Mouse (Mus musculus) limb, embryonic 12.5 days (tissue): ENCODE measurements around the gene Zfp36l1. TPM values are rescaled to one million over a fixed set of nuclear protein-coding genes. Genes with fewer than 3 reads are reported as not detected.

Experiments used
- ATAC-seq: fragments of 200-750 bp; cut with Nextera tagmentation; 2 replicates; pipeline ENCODE4 v1.8.0; 2017; ENCODE audit warnings: low read depth, moderate TSS enrichment; ENCODE audit not compliant: insufficient number of reproducible peaks, insufficient read depth, low FRiP score, low TSS enrichment
- H3K27ac ChIP-seq: fragments of 300-500 bp; sonication (generic); 2 replicates; pipeline ENCODE4 v1.5.1; 2016; ENCODE audit warnings: mild to moderate bottlenecking, moderate library complexity
- H3K27me3 ChIP-seq: fragments of 300-500 bp; sonication (generic); 2 replicates; pipeline ENCODE4 v1.6.1; 2016; ENCODE audit warnings: mild to moderate bottlenecking, moderate library complexity
- H3K36me3 ChIP-seq: fragments of 300-500 bp; sonication (generic); 2 replicates; pipeline ENCODE4 v1.6.1; 2016; ENCODE audit warnings: mild to moderate bottlenecking, moderate library complexity
- H3K4me1 ChIP-seq: fragments of 300-500 bp; sonication (generic); replicated peaks from 2 replicates; pipeline ENCODE4 v1.6.1; 2016
- H3K4me2 ChIP-seq: fragments of 300-500 bp; sonication (generic); 2 replicates; pipeline ENCODE4 v1.6.1; 2016; ENCODE audit warnings: mild to moderate bottlenecking, moderate library complexity
- H3K4me3 ChIP-seq: fragments of 300-500 bp; sonication (generic); replicated peaks from 2 replicates; pipeline ENCODE4 v1.5.1; 2016; ENCODE audit warnings: mild to moderate bottlenecking
- H3K9ac ChIP-seq: fragments of 300-500 bp; sonication (generic); replicated peaks from 2 replicates; pipeline ENCODE4 v1.6.1; 2016; ENCODE audit warnings: mild to moderate bottlenecking, moderate library complexity
- H3K9me3 ChIP-seq: fragments of 300-500 bp; sonication (generic); 2 replicates; pipeline ENCODE4 v1.6.1; 2016; ENCODE audit warnings: mild to moderate bottlenecking, moderate library complexity
- WGBS: fragments of 180-500 bp; shearing (Covaris S2); methylation state at CpG from one replicate; pipeline ENCODE4 v1.1.7; 2016; 5-methylcytosine and 5-hydroxymethylcytosine counted together
- polyA plus RNA-seq: library from polyadenylated mRNA; unstranded; fragments of >200 nt; fragmentation: Nextera tagmentation; extraction: Ambion mirVana; gene quantifications from 2 replicates; pipeline ENCODE4 v1.2.1, GENCODE M21; 2016

Gene Zfp36l1
- polyA plus RNA-seq, 1 experiment from 2014 or later, result 80.7 TPM

- Histone ChIP-seq H3K27me3 (no peaks in the 10 kb centered on the region), H3K4me3 (no peak overlapping the region), H3K9ac (no peak overlapping the region), H3K36me3 (no peaks in the 10 kb centered on the region), H3K9me3 (no peaks in the 10 kb centered on the region), H3K4me1 (peaks cover 31% of the 10 kb centered on the region), H3K27ac (0 out of 2 replicates have a peak overlapping the region, but pooled peaks have one; percentile 29), H3K4me2 (no peak overlapping the region)
- ATAC-seq, result no peak
- WGBS, result 48% methylated on average over 7 of the region's 7 CpGs
Observed at GRCm38 (mm10) chr12:80084446-80085112, 28.2 kb downstream of the Zfp36l1 start.

GRCm38 (mm10) chr12:80083937-80084336, 28.9 kb downstream of the Zfp36l1 start:
- H3K4me3 ChIP-seq, result no peak overlapping the region
- H3K4me2 ChIP-seq, result no peak overlapping the region
- ATAC-seq, result no peak
- H3K9me3 ChIP-seq, result no peaks in the 10 kb centered on the region
- no peaks in the 10 kb centered on the region for H3K36me3 ChIP-seq
- peaks cover 31% of the 10 kb centered on the region for H3K4me1 ChIP-seq
- H3K9ac ChIP-seq, result no peak overlapping the region
- 15% methylated on average over 3 of the region's 3 CpGs for WGBS
- 0 out of 2 replicates have a peak overlapping the region, but pooled peaks have one; percentile 8 for H3K27ac ChIP-seq
- H3K27me3 ChIP-seq, result no peaks in the 10 kb centered on the region

GRCm38 (mm10) chr12:80083133-80083821, 29.5 kb downstream of the Zfp36l1 start:
- no peaks in the 10 kb centered on the region for H3K36me3 ChIP-seq
- no peak overlapping the region for H3K27ac ChIP-seq
- no peak overlapping the region for H3K4me3 ChIP-seq
- H3K9me3 ChIP-seq, result no peaks in the 10 kb centered on the region
- H3K4me1 ChIP-seq, result peaks cover 31% of the 10 kb centered on the region
- H3K27me3 ChIP-seq, result no peaks in the 10 kb centered on the region
- ATAC-seq, result no peak
- H3K9ac ChIP-seq, result no peak overlapping the region; the same call in 1 of the 2 replicates
- 61% methylated on average over 7 of the region's 7 CpGs for WGBS
- H3K4me2 ChIP-seq, result no peak overlapping the region

GRCm38 (mm10) chr12:80082730-80083129, 30.1 kb downstream of the Zfp36l1 start:
- Histone ChIP-seq H3K27me3 (no peaks in the 10 kb centered on the region), H3K36me3 (no peaks in the 10 kb centered on the region), H3K4me2 (no peak overlapping the region), H3K9ac (no peak overlapping the region; the same call in 1 of the 2 replicates), H3K4me1 (peaks cover 31% of the 10 kb centered on the region), H3K4me3 (no peak overlapping the region), H3K27ac (no peak overlapping the region), H3K9me3 (no peaks in the 10 kb centered on the region)
- ATAC-seq, result no peak
- 81% methylated on average over 4 of the region's 4 CpGs for WGBS

- Histone ChIP-seq H3K4me3 (no peak overlapping the region), H3K9ac (0 out of 2 replicates have a peak overlapping the region, but pooled peaks have one; percentile 19), H3K27me3 (no peaks in the 10 kb centered on the region), H3K27ac (0 out of 2 replicates have a peak overlapping the region, but pooled peaks have one; percentile 23), H3K9me3 (no peaks in the 10 kb centered on the region), H3K4me1 (peaks cover 31% of the 10 kb centered on the region), H3K36me3 (no peaks in the 10 kb centered on the region), H3K4me2 (no peak overlapping the region)
- WGBS, result 54% methylated on average over 2 of the region's 2 CpGs
- no peak for ATAC-seq
Observed at GRCm38 (mm10) chr12:80081440-80081839, 31.4 kb downstream of the Zfp36l1 start.

- Histone ChIP-seq H3K4me2 (no peak overlapping the region), H3K4me1 (peaks cover 31% of the 10 kb centered on the region), H3K9me3 (no peaks in the 10 kb centered on the region), H3K4me3 (no peak overlapping the region), H3K9ac (no peak overlapping the region), H3K27me3 (no peaks in the 10 kb centered on the region), H3K27ac (no peak overlapping the region), H3K36me3 (no peaks in the 10 kb centered on the region)
- WGBS, result 83% methylated on average over 4 of the region's 4 CpGs
- ATAC-seq, result no peak
Observed at GRCm38 (mm10) chr12:80079937-80080336, 32.9 kb downstream of the Zfp36l1 start.

- peaks cover 9% of the 10 kb centered on the region for H3K4me1 ChIP-seq
- no peaks in the 10 kb centered on the region for H3K36me3 ChIP-seq
- H3K4me2 ChIP-seq, result no peak overlapping the region
- no peak for ATAC-seq
- H3K27ac ChIP-seq, result no peak overlapping the region
- H3K4me3 ChIP-seq, result no peak overlapping the region
- 79% methylated on average over 2 of the region's 2 CpGs for WGBS
- no peaks in the 10 kb centered on the region for H3K27me3 ChIP-seq
- H3K9ac ChIP-seq, result no peak overlapping the region
- H3K9me3 ChIP-seq, result no peaks in the 10 kb centered on the region
Observed at GRCm38 (mm10) chr12:80074331-80074730, 38.5 kb downstream of the Zfp36l1 start.

- no peaks in the 10 kb centered on the region for H3K9me3 ChIP-seq
- no peaks in the 10 kb centered on the region for H3K36me3 ChIP-seq
- no peak for ATAC-seq
- H3K9ac ChIP-seq, result no peak overlapping the region
- no peak overlapping the region for H3K4me3 ChIP-seq
- no peak overlapping the region for H3K4me2 ChIP-seq
- peaks cover 9% of the 10 kb centered on the region for H3K4me1 ChIP-seq
- H3K27me3 ChIP-seq, result no peaks in the 10 kb centered on the region
- 42% methylated on average over 8 of the region's 8 CpGs for WGBS
- H3K27ac ChIP-seq, result 0 out of 2 replicates have a peak overlapping the region, but pooled peaks have one; percentile 13
Observed at GRCm38 (mm10) chr12:80070534-80071287, 42.1 kb downstream of the Zfp36l1 start.

- 87% methylated on average over 3 of the region's 3 CpGs for WGBS
- no peak overlapping the region for H3K4me2 ChIP-seq
- peaks cover 16% of the 10 kb centered on the region for H3K4me1 ChIP-seq
- H3K9me3 ChIP-seq, result no peaks in the 10 kb centered on the region
- H3K9ac ChIP-seq, result no peak overlapping the region
- no peaks in the 10 kb centered on the region for H3K27me3 ChIP-seq
- ATAC-seq, result no peak
- H3K4me3 ChIP-seq, result no peak overlapping the region
- no peaks in the 10 kb centered on the region for H3K36me3 ChIP-seq
- H3K27ac ChIP-seq, result no peak overlapping the region
Observed at GRCm38 (mm10) chr12:80069040-80069439, 43.8 kb downstream of the Zfp36l1 start.

GRCm38 (mm10) chr12:80068016-80068415, 44.8 kb downstream of the Zfp36l1 start:
- ATAC-seq, result no peak
- H3K27ac ChIP-seq, result no peak overlapping the region
- H3K4me3 ChIP-seq, result no peak overlapping the region
- H3K36me3 ChIP-seq, result no peaks in the 10 kb centered on the region
- WGBS, result 81% methylated on average over 7 of the region's 7 CpGs
- H3K27me3 ChIP-seq, result no peaks in the 10 kb centered on the region
- H3K4me1 ChIP-seq, result peaks cover 26% of the 10 kb centered on the region
- no peak overlapping the region for H3K9ac ChIP-seq
- H3K9me3 ChIP-seq, result no peaks in the 10 kb centered on the region
- no peak overlapping the region for H3K4me2 ChIP-seq

- Histone ChIP-seq H3K27ac (no peak overlapping the region), H3K9me3 (no peaks in the 10 kb centered on the region), H3K9ac (no peak overlapping the region), H3K4me2 (no peak overlapping the region), H3K27me3 (no peaks in the 10 kb centered on the region), H3K4me3 (no peak overlapping the region), H3K36me3 (no peaks in the 10 kb centered on the region), H3K4me1 (peaks cover 46% of the 10 kb centered on the region)
- 68% methylated on average over 8 of the region's 8 CpGs for WGBS
- ATAC-seq, result no peak
Observed at GRCm38 (mm10) chr12:80065049-80065448, 47.8 kb downstream of the Zfp36l1 start.
